Mouse (Mus musculus) megakaryocyte progenitor cell, adult 5-6 weeks (primary cell): Measurements from ENCODE around the gene Fancd2. TPM values are rescaled to one million over a fixed set of nuclear protein-coding genes. Genes with fewer than 3 reads are reported as not detected.

Experiments
- total RNA-seq, 2 experiments: library from RNA; stranded (forward) in 1 of 2; stranded (reverse) in 1 of 2; fragments of 157-497, 149-512 nt in 1 of 2; fragments of 200-1000 nt in 1 of 2; gene quantifications; 2 replicates each; pipeline versions ENCODE4 v1.2.3 to v1.2.4; 2015 to 2017

The Fancd2 gene
- total RNA-seq, 2 experiments from 2014 or later: 24.3 to 26.6 TPM

Other genes starting within 250 kb of the Fancd2 start
- 0.49 TPM in 1 of 2 replicates, not detected in the other for gene Cpne9, start 249.4 kb upstream of the Fancd2 start, total RNA-seq (2015)
- not detected in 2 replicates for gene Cpne9, start 249.4 kb upstream of the Fancd2 start, total RNA-seq (2017)
- gene Brpf1, start 224.5 kb upstream of the Fancd2 start, total RNA-seq (2015): 33.9 and 34.7 TPM in 2 replicates
- gene Brpf1, start 224.5 kb upstream of the Fancd2 start, total RNA-seq (2017): 36.6 and 39.0 TPM in 2 replicates
- 12.7 and 13.4 TPM in 2 replicates for gene Ogg1, start 204.7 kb upstream of the Fancd2 start, total RNA-seq (2015)
- gene Ogg1, start 204.7 kb upstream of the Fancd2 start, total RNA-seq (2017): 4.1 and 9.7 TPM in 2 replicates
- gene Camk1, start 187.7 kb upstream of the Fancd2 start, total RNA-seq (2015): 10.2 and 15.2 TPM in 2 replicates
- gene Camk1, start 187.7 kb upstream of the Fancd2 start, total RNA-seq (2017): 16.6 and 24.3 TPM in 2 replicates
- 23.0 and 24.5 TPM in 2 replicates for gene Tada3, start 153.8 kb upstream of the Fancd2 start, total RNA-seq (2015)
- gene Tada3, start 153.8 kb upstream of the Fancd2 start, total RNA-seq (2017): 11.9 and 13.9 TPM in 2 replicates
- 171 and 208 TPM in 2 replicates for gene Arpc4, start 153.6 kb upstream of the Fancd2 start, total RNA-seq (2015)
- gene Arpc4, start 153.6 kb upstream of the Fancd2 start, total RNA-seq (2017): 306 and 331 TPM in 2 replicates
- gene Ttll3, start 142.4 kb upstream of the Fancd2 start, total RNA-seq (2015): 2.5 and 4.3 TPM in 2 replicates
- gene Ttll3, start 142.4 kb upstream of the Fancd2 start, total RNA-seq (2017): 2.0 and 2.9 TPM in 2 replicates
- gene Rpusd3, start 112.3 kb upstream of the Fancd2 start, total RNA-seq (2015): 3.5 and 5.7 TPM in 2 replicates
- gene Rpusd3, start 112.3 kb upstream of the Fancd2 start, total RNA-seq (2017): 9.2 and 11.8 TPM in 2 replicates
- not detected in 2 replicates for gene Cidec, start 95.9 kb upstream of the Fancd2 start, total RNA-seq (2015)
- not detected in 2 replicates for gene Cidec, start 95.9 kb upstream of the Fancd2 start, total RNA-seq (2017)
- gene Jagn1, start 89.1 kb upstream of the Fancd2 start, total RNA-seq (2015): 76.3 and 85.0 TPM in 2 replicates
- gene Jagn1, start 89.1 kb upstream of the Fancd2 start, total RNA-seq (2017): 21.7 and 28.0 TPM in 2 replicates
- 0.44 and 1.2 TPM in 2 replicates for gene Il17re, start 73.2 kb upstream of the Fancd2 start, total RNA-seq (2015)
- 0.21 and 0.34 TPM in 2 replicates for gene Il17re, start 73.2 kb upstream of the Fancd2 start, total RNA-seq (2017)
- gene Il17rc, start 60.3 kb upstream of the Fancd2 start, total RNA-seq (2015): not detected in 2 replicates
- gene Il17rc, start 60.3 kb upstream of the Fancd2 start, total RNA-seq (2017): not detected in 2 replicates
- gene Creld1, start 48.4 kb upstream of the Fancd2 start, total RNA-seq (2015): 5.9 and 6.1 TPM in 2 replicates
- 4.7 and 6.6 TPM in 2 replicates for gene Creld1, start 48.4 kb upstream of the Fancd2 start, total RNA-seq (2017)
- gene Prrt3, start 29.8 kb upstream of the Fancd2 start, total RNA-seq (2015): not detected in 2 replicates
- not detected in 2 replicates for gene Prrt3, start 29.8 kb upstream of the Fancd2 start, total RNA-seq (2017)
- 60.4 and 64.5 TPM in 2 replicates for gene Emc3, start within 50 bp of the Fancd2 start, total RNA-seq (2015)
- 31.7 and 34.5 TPM in 2 replicates for gene Emc3, start within 50 bp of the Fancd2 start, total RNA-seq (2017)
- not detected in 2 replicates for gene Fancd2os, start 69.0 kb downstream of the Fancd2 start, total RNA-seq (2015)
- not detected in 2 replicates for gene Fancd2os, start 69.0 kb downstream of the Fancd2 start, total RNA-seq (2017)
- 237 and 246 TPM in 2 replicates for gene Brk1, start 73.1 kb downstream of the Fancd2 start, total RNA-seq (2015)
- 117 and 131 TPM in 2 replicates for gene Brk1, start 73.1 kb downstream of the Fancd2 start, total RNA-seq (2017)
- gene Vhl, start 92.3 kb downstream of the Fancd2 start, total RNA-seq (2015): 14.1 and 22.7 TPM in 2 replicates
- 10.8 and 12.2 TPM in 2 replicates for gene Vhl, start 92.3 kb downstream of the Fancd2 start, total RNA-seq (2017)
- 4.9 and 10.8 TPM in 2 replicates for gene Irak2, start 106.8 kb downstream of the Fancd2 start, total RNA-seq (2015)
- 20.9 and 30.4 TPM in 2 replicates for gene Irak2, start 106.8 kb downstream of the Fancd2 start, total RNA-seq (2017)
- gene Tatdn2, start 165.4 kb downstream of the Fancd2 start, total RNA-seq (2015): 21.3 and 24.4 TPM in 2 replicates
- 108 and 112 TPM in 2 replicates for gene Tatdn2, start 165.4 kb downstream of the Fancd2 start, total RNA-seq (2017)
- 0.32 TPM in 1 of 2 replicates, not detected in the other for gene Ghrl, start 188.2 kb downstream of the Fancd2 start, total RNA-seq (2015)
- 0.17 and 2.2 TPM in 2 replicates for gene Ghrl, start 188.2 kb downstream of the Fancd2 start, total RNA-seq (2017)
- gene Sec13, start 209.1 kb downstream of the Fancd2 start, total RNA-seq (2015): 113 and 148 TPM in 2 replicates
- 157 and 159 TPM in 2 replicates for gene Sec13, start 209.1 kb downstream of the Fancd2 start, total RNA-seq (2017)